Comparison of ENCODE assay signal across 21 mouse cellular contexts in the genomic region with DNA sequence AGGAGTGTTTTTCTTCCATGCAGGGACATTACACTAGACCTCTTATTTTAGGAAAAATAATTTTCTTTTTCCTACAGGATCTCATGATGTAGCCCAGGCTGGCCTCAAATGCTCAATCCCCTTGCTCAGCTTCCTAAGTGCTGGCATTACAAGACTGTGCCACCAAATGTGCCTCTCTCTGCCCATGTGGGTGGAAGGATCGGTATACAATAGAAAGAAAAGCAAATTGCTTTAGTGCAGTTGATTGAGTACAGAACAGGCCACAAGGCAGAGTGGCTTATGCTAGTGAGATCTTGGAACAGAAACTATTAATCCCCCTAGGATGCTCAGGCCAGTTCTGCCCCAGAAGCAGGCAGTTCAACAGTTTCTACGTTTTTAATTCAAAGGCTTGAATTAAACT. TPM values are rescaled to one million over a fixed set of nuclear protein-coding genes. Genes with fewer than 3 reads are reported as not detected.
DNase-seq lines count a peak whose midpoint lies in the region; ATAC-seq and TF ChIP-seq lines count a peak whose summit lies in the region.
"Had no signal": no experiment of that assay in that cellular context is flagged by ENCODE, and none has a peak within 500 bp of the region (broad histone marks: within the 10 kb centered on the region; RNA-seq: fewer than 3 reads in every experiment).

No protein-coding gene starts in this region.

- H3K4me2 ChIP-seq in hindbrain, embryonic 15.5 days: no peak overlapping the region
- no peak overlapping the region for H3K4me2 ChIP-seq in hindbrain, embryonic 14.5 days (replicated peaks)
- H3K4me2 ChIP-seq in neural tube, embryonic 13.5 days: no peak overlapping the region
- H3K4me2 ChIP-seq: embryonic facial prominence, embryonic 12.5 days; heart, embryonic 15.5 days had no signal

- H3K9ac ChIP-seq in hindbrain, embryonic 15.5 days: no peak overlapping the region
- H3K9ac ChIP-seq in hindbrain, embryonic 14.5 days: no peak overlapping the region
- H3K9ac ChIP-seq in ES-E14 (ENCODE audit: insufficient read depth, low read depth, low read length, poor library complexity, severe bottlenecking): no peak overlapping the region
- no peak overlapping the region for H3K9ac ChIP-seq in neural tube, embryonic 13.5 days
- H3K9ac ChIP-seq: embryonic facial prominence, embryonic 12.5 days; heart, embryonic 15.5 days; liver, postnatal 0 days had no signal

- peak; percentile 30; the same call in 1 of the 2 replicates for ATAC-seq in hindbrain, embryonic 15.5 days (ENCODE audit: low FRiP score, low read depth)
- no peak for ATAC-seq in hindbrain, embryonic 14.5 days (ENCODE audit: low FRiP score)
- 0 out of 2 replicates have a peak, but pooled peaks have one; percentile 40 for ATAC-seq in neural tube, embryonic 13.5 days (ENCODE audit: low read depth)
- ATAC-seq: activated CD4-positive, CD25-positive, alpha-beta regulatory T cell, adult 4 months; intestine, embryonic 16.5 days; liver, postnatal 0 days had no signal

- in situ Hi-C loops in ES-E14 (cut with MboI; ENCODE audit: low sequenced_read_pairs in 2 of 2, unreplicated experiment in 2 of 2): no loop called here

- TF ChIP-seq CTCF in brain, embryonic 14.5 days (IDR thresholded peaks at IDR 0.05; ENCODE audit: borderline replicate concordance, extremely low read depth, insufficient read depth, insufficient read length): no peak

- no peak overlapping the region for H3K27ac ChIP-seq in hindbrain, embryonic 15.5 days (replicated peaks)
- no peak overlapping the region for H3K27ac ChIP-seq in hindbrain, embryonic 14.5 days
- H3K27ac ChIP-seq in ES-E14 (ENCODE audit: insufficient read depth, low read depth, low read length, poor library complexity, severe bottlenecking): no peak overlapping the region
- H3K27ac ChIP-seq in neural tube, embryonic 13.5 days (replicated peaks): no peak overlapping the region; the same call in 1 of the 2 replicates
- no peak overlapping the region for H3K27ac ChIP-seq in heart, embryonic 10.5 days
- H3K27ac ChIP-seq: embryonic facial prominence, embryonic 12.5 days; gastrocnemius, adult 2 months; heart, embryonic 15.5 days had no signal

- TF ChIP-seq POLR2A in brain, embryonic 14.5 days (IDR thresholded peaks at IDR 0.05; ENCODE audit: borderline replicate concordance, extremely low read depth, insufficient read depth, insufficient read length, poor library complexity, severe bottlenecking): no peak

- peaks cover 4% of the 10 kb centered on the region; the same call in 1 of the 2 replicates for H3K36me3 ChIP-seq in hindbrain, embryonic 15.5 days
- no peaks in the 10 kb centered on the region for H3K36me3 ChIP-seq in hindbrain, embryonic 14.5 days (replicated peaks; ENCODE audit: control insufficient read depth, insufficient read depth)
- no peaks in the 10 kb centered on the region for H3K36me3 ChIP-seq in ES-E14 (ENCODE audit: control insufficient read depth, insufficient read depth, low read length, poor library complexity, severe bottlenecking)
- 0 out of 2 replicates have a peak, but pooled peaks cover 3% of the 10 kb centered on the region for H3K36me3 ChIP-seq in neural tube, embryonic 13.5 days
- H3K36me3 ChIP-seq in heart, embryonic 10.5 days: peaks cover 2% of the 10 kb centered on the region; the same call in 1 of the 2 replicates
- H3K36me3 ChIP-seq: embryonic facial prominence, embryonic 12.5 days; heart, embryonic 15.5 days had no signal

- H3K4me3 ChIP-seq in hindbrain, embryonic 15.5 days: no peak overlapping the region
- no peak overlapping the region for H3K4me3 ChIP-seq in hindbrain, embryonic 14.5 days (replicated peaks; ENCODE audit: low read length)
- no peak overlapping the region for H3K4me3 ChIP-seq in ES-E14 (ENCODE audit: insufficient read depth in 1 of 2, low read depth in 1 of 2, low read length in 2 of 2, poor library complexity in 1 of 2, severe bottlenecking in 1 of 2)
- no peak overlapping the region for H3K4me3 ChIP-seq in neural tube, embryonic 13.5 days
- H3K4me3 ChIP-seq in heart, embryonic 10.5 days: no peak overlapping the region
- H3K4me3 ChIP-seq: embryonic facial prominence, embryonic 12.5 days; gastrocnemius, adult 2 months; heart, embryonic 15.5 days had no signal

- H3K9me3 ChIP-seq in hindbrain, embryonic 15.5 days: no peaks in the 10 kb centered on the region
- H3K9me3 ChIP-seq in hindbrain, embryonic 14.5 days (ENCODE audit: control insufficient read depth, low read length): no peaks in the 10 kb centered on the region
- H3K9me3 ChIP-seq in ES-E14 (ENCODE audit: control insufficient read depth, insufficient read depth, low read depth, low read length): no peaks in the 10 kb centered on the region
- H3K9me3 ChIP-seq in neural tube, embryonic 13.5 days: no peaks in the 10 kb centered on the region
- H3K9me3 ChIP-seq in heart, embryonic 10.5 days: no peaks in the 10 kb centered on the region
- H3K9me3 ChIP-seq: embryonic facial prominence, embryonic 12.5 days; heart, embryonic 15.5 days had no signal

- 87% methylated on average over 2 of the region's 2 CpGs for WGBS in hindbrain, embryonic 15.5 days
- 76% methylated on average over 2 of the region's 2 CpGs for WGBS in hindbrain, embryonic 14.5 days
- 63% methylated on average over 2 of the region's 2 CpGs for whole genome bisulfite sequencing in neural tube, embryonic 13.5 days
- 89% methylated on average over 2 of the region's 2 CpGs for WGBS in heart, embryonic 10.5 days

- no peak for DNase-seq in hindbrain, embryonic 14.5 days (ENCODE audit: low spot score)
- peak; percentile 2 for DNase-seq in ES-E14 (ENCODE audit: low read depth, low spot score)
- DNase-seq in brain, embryonic 14.5 days (ENCODE audit: low read depth): peak; percentile 18
- DNase-seq in lung, postnatal 4 days: no peak
- DNase-seq in heart, embryonic 10.5 days (ENCODE audit: low spot score): no peak
- DNase-seq: adrenal gland, postnatal 10 days; B cell, adult 2 months; cerebellum, postnatal 25 days; gastrocnemius, adult 2 months; layer of hippocampus, postnatal 36 days; liver, postnatal 0 days; right cerebral cortex, adult 18-20 months; right cerebral cortex, postnatal 4 days; thymus, postnatal 14 days had no signal

- H3K27me3 ChIP-seq in hindbrain, embryonic 15.5 days: no peaks in the 10 kb centered on the region
- no peaks in the 10 kb centered on the region for H3K27me3 ChIP-seq in hindbrain, embryonic 14.5 days (ENCODE audit: control insufficient read depth, insufficient read depth, low read length)
- H3K27me3 ChIP-seq in neural tube, embryonic 13.5 days: no peaks in the 10 kb centered on the region
- 0 out of 2 replicates have a peak, but pooled peaks cover under 1% of the 10 kb centered on the region for H3K27me3 ChIP-seq in heart, embryonic 10.5 days (ENCODE audit: insufficient read depth, poor library complexity, severe bottlenecking)
- H3K27me3 ChIP-seq: CH12.LX; embryonic facial prominence, embryonic 12.5 days; heart, embryonic 15.5 days had no signal

- H3K4me1 ChIP-seq in hindbrain, embryonic 15.5 days (replicated peaks): 0 out of 2 replicates have a peak, but pooled peaks cover 5% of the 10 kb centered on the region
- no peaks in the 10 kb centered on the region for H3K4me1 ChIP-seq in hindbrain, embryonic 14.5 days (replicated peaks; ENCODE audit: control insufficient read depth, insufficient read depth, low read length)
- no peaks in the 10 kb centered on the region for H3K4me1 ChIP-seq in ES-E14 (ENCODE audit: control insufficient read depth in 2 of 2, insufficient read depth in 2 of 2, low read length in 2 of 2, poor library complexity in 1 of 2)
- peaks cover 5% of the 10 kb centered on the region; the same call in 1 of the 2 replicates for H3K4me1 ChIP-seq in neural tube, embryonic 13.5 days (replicated peaks)
- H3K4me1 ChIP-seq in heart, embryonic 10.5 days: no peaks in the 10 kb centered on the region
- H3K4me1 ChIP-seq: embryonic facial prominence, embryonic 12.5 days had no signal

TF ChIP-seq in ES-E14, 5 proteins besides CTCF, POLR2A, EP300 and RAD21:
- TF ChIP-seq ZC3H11A (IDR thresholded peaks at IDR 0.05; ENCODE audit: borderline replicate concordance, low read depth, low read length) (no peak), HCFC1 (IDR thresholded peaks at IDR 0.05; ENCODE audit: borderline replicate concordance, insufficient read depth, low read length) (no peak), ZNF384 (IDR thresholded peaks at IDR 0.05; ENCODE audit: low read depth, low read length) (no peak), MAFK (IDR thresholded peaks at IDR 0.05; ENCODE audit: insufficient read depth, low read depth, low read length) (no peak), CHD2 (IDR thresholded peaks at IDR 0.05; ENCODE audit: low read depth, low read length) (no peak)

RNA-seq across cellular contexts. Expression of gene Sec22a, which starts 43.9 kb away (rescaled TPM):
- polyA plus RNA-seq in hindbrain, embryonic 15.5 days (2015; fragmentation: Nextera tagmentation; extraction: Ambion mirVana): 38.5 and 40.1 TPM in 2 replicates
- polyA plus RNA-seq in hindbrain, embryonic 14.5 days (2014; fragmentation: Nextera tagmentation; extraction: Ambion mirVana): 44.0 and 44.1 TPM in 2 replicates
- total RNA-seq in ES-E14 (2012; rRNA removed): 16.7 and 23.5 TPM in 2 replicates
- polyA plus RNA-seq in brain, embryonic 14.5 days (2012; rRNA removed): 17.0 and 22.6 TPM in 2 replicates
- polyA plus RNA-seq in neural tube, embryonic 13.5 days (2015; fragmentation: Nextera tagmentation; extraction: Ambion mirVana): 38.1 and 39.2 TPM in 2 replicates
- polyA plus RNA-seq in heart, embryonic 10.5 days (2016; fragmentation: Nextera tagmentation; extraction: Ambion mirVana): 31.2 and 32.8 TPM in 2 replicates

Comparison
In these comparisons a context has a peak if more than half of its experiments do, and no peak if none do; other contexts are left out.
1. DNase-seq: peak in ES-E14 (single experiment) and brain, embryonic 14.5 days (single experiment); none in hindbrain, embryonic 14.5 days (single experiment), lung, postnatal 4 days (0 of 2) and heart, embryonic 10.5 days (single experiment).